Mouse (Mus musculus): ENCODE data around the gene Gsto2.

Gsto2 gene

GRCm38 (mm10) chr19:47859180-47859579 is 6.2 kb upstream of the Gsto2 start:
- DNase-seq, result no peak

DNA sequence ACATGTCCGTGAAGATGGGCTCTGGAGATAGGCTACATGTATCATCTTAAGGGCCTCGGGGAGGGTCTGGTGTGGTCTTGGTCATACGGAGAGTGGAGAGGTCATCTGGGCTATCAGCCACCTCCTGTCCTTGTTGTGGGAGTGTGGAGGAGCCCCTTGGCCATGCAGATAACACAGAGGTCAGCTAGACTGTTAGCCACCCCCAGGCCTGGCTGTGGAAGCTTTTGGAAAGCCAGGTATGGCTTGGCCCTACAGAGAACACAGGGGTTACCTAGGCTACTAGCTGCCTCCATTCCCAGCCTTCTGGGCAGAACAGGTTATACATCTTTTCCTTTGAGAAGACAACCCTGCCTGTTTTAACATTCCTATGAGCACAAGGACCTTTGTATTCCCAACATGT is 2.8 kb upstream of the Gsto2 start:
- DNase-seq, result no peak

DNA sequence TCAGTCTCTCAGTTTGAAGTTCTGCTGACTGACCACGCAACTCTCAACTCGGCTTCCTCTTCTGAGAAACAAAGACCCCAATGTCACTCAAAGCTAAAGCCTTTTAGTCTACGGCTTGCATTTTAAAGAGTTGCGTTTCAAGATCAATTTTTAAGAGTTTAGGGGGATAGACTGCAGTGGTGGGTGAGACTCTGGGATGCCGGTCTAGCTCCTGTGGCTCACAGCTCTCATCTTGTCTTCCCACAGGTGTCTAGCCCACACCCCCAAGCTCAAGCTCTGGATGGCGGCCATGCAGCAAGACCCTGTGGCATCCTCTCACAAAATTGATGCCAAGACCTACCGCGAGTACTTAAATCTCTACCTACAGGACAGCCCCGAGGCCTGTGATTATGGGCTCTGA is 1.3 kb upstream of the Gsto2 start:
- no peak for DNase-seq

- DNase-seq, result no peak
Measured at GRCm38 (mm10) chr19:47864721-47865120, 613 bp upstream of the Gsto2 start.

DNA sequence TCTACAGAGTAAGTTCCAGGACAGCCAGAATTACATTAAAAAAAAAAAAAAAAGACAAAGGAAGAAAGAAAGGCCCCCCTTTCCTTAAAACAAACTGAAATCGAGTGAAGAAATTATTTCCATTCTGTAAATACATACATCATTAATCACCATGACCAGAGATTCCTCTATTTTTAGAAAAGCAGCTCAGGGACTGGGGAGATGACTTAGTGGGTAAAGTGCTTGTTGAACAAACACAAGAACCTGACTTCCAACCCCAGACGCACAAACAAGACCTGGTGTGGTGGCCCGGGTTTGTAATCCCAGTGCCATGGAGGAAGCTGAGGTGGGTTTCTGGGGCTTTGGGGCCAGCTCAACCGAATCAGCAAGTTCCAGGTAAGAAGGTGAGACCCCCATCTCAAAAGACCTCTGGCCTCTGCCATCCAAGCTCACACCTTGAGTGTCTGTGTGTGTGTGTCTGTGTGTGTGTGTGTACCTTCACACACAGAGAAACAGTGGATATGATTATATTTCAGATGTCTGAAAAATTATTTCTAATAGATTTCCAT is 2.4 kb downstream of the Gsto2 start:
- no peak for DNase-seq

GRCm38 (mm10) chr19:47868951-47869350 is 3.6 kb downstream of the Gsto2 start:
- no peak for DNase-seq

DNA sequence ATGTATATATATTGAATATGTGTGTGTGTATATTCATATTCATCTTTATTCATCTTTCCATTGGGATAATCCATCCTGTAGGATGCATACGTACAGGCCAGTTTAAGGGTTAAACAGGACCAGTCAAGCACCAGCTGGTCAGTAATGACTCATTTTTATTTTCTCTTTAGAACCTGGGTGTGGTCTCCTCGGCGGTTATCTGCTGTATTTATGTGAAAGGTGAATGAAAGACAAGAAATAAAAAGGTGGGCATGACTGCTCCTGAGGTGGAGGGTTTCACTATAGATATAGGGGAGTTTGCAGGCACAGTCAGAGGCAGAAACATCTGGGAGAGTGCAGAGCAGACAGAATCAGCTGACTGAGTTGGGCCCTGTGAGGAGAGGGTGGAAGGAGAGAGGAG is 4.2 kb downstream of the Gsto2 start:
- no peak for DNase-seq

- no peak for DNase-seq
Measured at GRCm38 (mm10) chr19:47870102-47870666, 4.8 kb downstream of the Gsto2 start.

DNA sequence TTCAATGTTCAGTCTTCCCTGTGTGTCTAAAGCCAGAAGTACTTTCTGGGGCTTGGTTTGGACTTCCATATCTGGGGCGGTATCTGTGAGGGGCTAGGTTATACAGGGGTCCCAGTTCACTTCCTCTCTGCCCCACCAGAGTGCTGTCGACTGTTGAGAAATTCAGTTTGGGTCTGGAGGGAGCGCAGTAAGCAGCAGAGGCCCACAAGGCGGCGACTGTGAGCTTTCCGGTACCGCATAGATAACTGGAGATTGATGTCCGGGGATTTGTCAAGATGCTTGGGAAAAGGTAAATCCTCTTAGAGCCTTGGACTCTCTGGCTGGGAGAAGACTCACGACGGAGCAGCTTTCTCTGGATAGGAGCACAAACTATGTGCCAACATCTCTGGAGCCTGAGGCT is 6.2 kb downstream of the Gsto2 start:
- DNase-seq, result peak; percentile 72

DNA sequence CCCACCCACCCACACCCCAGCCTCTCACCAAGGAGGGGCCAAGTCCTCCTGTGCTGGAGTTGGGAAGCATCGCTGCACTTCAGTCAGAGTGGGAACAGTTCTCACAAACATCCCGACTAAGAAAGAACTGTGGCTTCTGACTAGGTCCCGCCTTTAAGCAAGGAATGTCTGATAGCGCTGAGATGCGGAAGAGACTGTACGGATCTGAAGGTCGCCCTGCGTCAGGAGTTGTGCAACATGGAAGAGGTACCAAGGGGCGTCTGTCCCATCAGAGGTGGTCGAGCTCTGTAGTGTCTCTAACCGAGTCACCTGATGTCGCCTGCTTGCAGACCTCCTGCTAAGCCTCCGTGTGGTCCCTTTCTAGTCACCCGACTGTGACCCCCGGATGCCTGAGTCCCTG is 10.9 kb downstream of the Gsto2 start:
- DNase-seq, result no peak

- no peak for DNase-seq
Measured at GRCm38 (mm10) chr19:47881538-47881937, 16.2 kb downstream of the Gsto2 start.

DNA sequence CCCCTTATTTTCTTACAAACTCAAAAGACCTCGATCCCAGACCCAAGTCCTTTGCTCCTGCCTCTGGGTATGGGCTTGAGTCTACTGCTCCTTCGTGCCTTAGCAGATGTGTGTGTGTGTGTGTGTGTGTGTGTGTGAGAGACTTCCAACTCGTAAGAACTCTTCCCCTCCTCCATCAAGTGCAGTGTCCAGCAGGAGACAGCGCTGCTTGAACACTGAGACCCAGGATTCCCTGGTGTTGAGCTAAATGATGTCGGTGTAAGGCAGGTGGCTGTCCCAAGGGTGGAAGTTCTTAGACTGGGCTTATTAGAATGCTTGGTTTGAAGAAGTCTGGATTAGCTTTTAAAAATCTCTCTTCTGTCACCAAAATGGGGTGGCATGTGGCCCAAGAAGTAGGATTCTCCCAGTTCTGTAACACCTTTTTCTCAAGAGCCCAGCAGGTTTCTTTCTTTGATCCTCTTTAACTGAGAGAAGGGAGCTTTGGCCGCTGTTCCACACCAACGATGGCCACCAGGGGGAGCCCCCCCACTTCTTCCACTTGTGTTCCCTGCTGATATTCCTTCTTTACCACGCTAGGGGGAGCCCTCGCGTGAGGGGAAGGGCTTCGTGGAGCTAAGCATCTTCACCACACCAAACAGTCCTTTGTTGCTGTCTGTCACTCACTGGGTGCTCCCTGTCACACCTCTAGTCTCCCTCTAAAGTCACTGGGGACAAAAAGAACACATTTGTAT is 17.0 kb downstream of the Gsto2 start:
- DNase-seq, result peak; percentile 93

DNA sequence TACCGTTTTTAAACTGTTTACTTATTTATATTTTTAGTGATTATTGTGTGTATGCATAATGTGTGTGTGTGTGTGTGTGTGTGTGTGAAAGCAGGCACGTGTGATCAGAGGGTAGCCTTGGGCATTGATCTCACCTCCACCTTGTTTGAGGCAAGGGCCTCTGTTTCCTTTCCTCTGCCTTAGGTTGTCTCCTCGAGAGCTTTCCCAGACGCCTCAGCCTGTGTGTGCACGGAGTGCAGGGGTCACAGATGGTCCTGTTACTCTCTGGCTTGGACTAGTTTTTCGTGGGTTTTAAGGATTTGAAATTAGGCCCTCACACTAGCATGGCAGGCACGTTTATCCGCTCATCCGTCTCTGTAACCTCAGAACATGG is 17.5 kb downstream of the Gsto2 start:
- no peak for DNase-seq

GRCm38 (mm10) chr19:47884296-47885085 is 19.2 kb downstream of the Gsto2 start:
- no peak for DNase-seq

- DNase-seq, result no peak
Measured at GRCm38 (mm10) chr19:47885191-47885743, 19.9 kb downstream of the Gsto2 start.

- no peak for DNase-seq
Measured at GRCm38 (mm10) chr19:47885886-47886285, 20.6 kb downstream of the Gsto2 start.

GRCm38 (mm10) chr19:47886617-47887016 is 21.3 kb downstream of the Gsto2 start:
- no peak for DNase-seq

- DNase-seq, result no peak
Measured at GRCm38 (mm10) chr19:47887417-47887816, 22.1 kb downstream of the Gsto2 start.

DNA sequence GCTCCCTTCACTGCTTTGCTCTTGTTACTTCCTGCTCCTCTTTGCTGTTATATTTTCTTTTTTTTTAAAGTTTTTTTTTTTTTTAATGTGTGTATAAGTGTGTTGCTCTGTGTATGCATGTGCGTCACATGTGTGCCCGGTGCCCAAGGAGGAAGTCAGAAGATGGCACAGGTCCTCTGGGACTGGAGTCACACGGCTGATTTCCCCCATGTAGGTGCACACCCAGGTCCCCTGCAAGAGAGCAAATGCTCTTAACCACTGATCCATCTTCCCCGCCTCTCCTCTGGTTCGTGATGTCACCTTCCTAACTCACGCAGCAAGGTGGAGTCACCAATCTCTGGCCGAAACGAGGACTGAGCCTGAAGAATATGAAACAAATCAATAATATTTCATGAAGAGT is 22.7 kb downstream of the Gsto2 start:
- no peak for DNase-seq

- DNase-seq, result no peak
Measured at GRCm38 (mm10) chr19:47890489-47891130, 25.3 kb downstream of the Gsto2 start.

GRCm38 (mm10) chr19:47891562-47892312 is 26.4 kb downstream of the Gsto2 start:
- DNase-seq, result no peak

DNA sequence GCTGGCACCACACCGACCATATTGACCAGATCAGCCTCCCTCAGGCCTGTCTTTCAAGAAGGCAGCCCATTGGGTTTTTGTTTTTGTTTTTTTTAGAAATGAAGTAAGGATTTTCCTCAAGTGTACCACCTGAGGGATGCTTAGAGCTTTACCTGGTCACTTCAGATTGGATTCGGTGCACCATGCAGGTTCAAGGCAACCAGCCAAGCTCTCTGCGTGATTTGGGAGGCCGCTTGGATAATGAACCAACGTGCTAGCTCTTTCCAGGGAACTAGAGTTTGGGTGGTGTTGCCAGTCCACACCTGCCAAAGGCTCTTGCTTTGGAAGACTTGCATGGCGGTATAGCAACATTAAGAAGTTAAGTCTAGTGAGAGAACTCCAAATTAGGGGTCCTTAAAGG is 27.8 kb downstream of the Gsto2 start:
- DNase-seq, result no peak

Measured in retina, postnatal 1 day (tissue).